Mouse (Mus musculus) kidney, postnatal 10 days (tissue): Measurements from ENCODE around the gene Gm21310.
"Not testable (repeated sequence)": the region's sequence is repeated elsewhere in the genome, so short reads cannot be mapped to it uniquely, and the experiment has no call there.

Source experiments
- DNase-seq: peaks from one replicate; pipeline ENCODE4 v3.0.0; 2021; ENCODE audit warnings: mixed read lengths

Gm21310 gene

GRCm38 (mm10) chrY:10147083-10147482 is at the start of gene Gm21310:
Gene Gm21310, minus strand, starts transcription at chrY:10147183.
- not testable (repeated sequence) for DNase-seq
